Mouse (Mus musculus) stomach, embryonic 16.5 days (tissue): ENCODE results near the gene Gm3542. TPM values are rescaled to one million over a fixed set of nuclear protein-coding genes. Genes with fewer than 3 reads are reported as not detected.
"Not testable (repeated sequence)": the region's sequence is repeated elsewhere in the genome, so short reads cannot be mapped to it uniquely, and the experiment has no call there.

ENCODE experiments used
- ATAC-seq: fragments of 200-750 bp; cut with Nextera tagmentation; 2 replicates; pipeline ENCODE4 v1.8.0; 2017; ENCODE audit warnings: moderate number of reproducible peaks, moderate TSS enrichment; ENCODE audit not compliant: insufficient read depth, low FRiP score
- H3K27ac ChIP-seq: fragments of 300-500 bp; sonication (generic); 2 replicates; pipeline ENCODE4 v1.5.1; 2014; ENCODE audit warnings: low read length
- H3K27me3 ChIP-seq: fragments of 300-500 bp; sonication (generic); 2 replicates; pipeline ENCODE4 v1.6.1; 2014; ENCODE audit warnings: low read length, control low read depth, mixed read lengths; ENCODE audit not compliant: control insufficient read depth, insufficient read depth
- H3K36me3 ChIP-seq: fragments of 300-500 bp; sonication (generic); 2 replicates; pipeline ENCODE4 v1.6.1; 2014; ENCODE audit warnings: low read length; ENCODE audit not compliant: control insufficient read depth, insufficient read depth
- H3K4me1 ChIP-seq: fragments of 300-500 bp; sonication (generic); 2 replicates; pipeline ENCODE4 v1.6.1; 2014; ENCODE audit warnings: low read length, control low read depth, mixed read lengths; ENCODE audit not compliant: control insufficient read depth, insufficient read depth
- H3K4me2 ChIP-seq: fragments of 300-500 bp; sonication (generic); 2 replicates; pipeline ENCODE4 v1.6.1; 2014; ENCODE audit warnings: low read depth, low read length, mixed read lengths
- H3K4me3 ChIP-seq: fragments of 300-500 bp; sonication (generic); replicated peaks from 2 replicates; pipeline ENCODE4 v1.5.1; 2014; ENCODE audit warnings: mild to moderate bottlenecking, low read length
- H3K9ac ChIP-seq: fragments of 300-500 bp; sonication (generic); 2 replicates; pipeline ENCODE4 v1.6.1; 2014; ENCODE audit warnings: low read length
- H3K9me3 ChIP-seq: fragments of 300-500 bp; sonication (generic); replicated peaks from 2 replicates; pipeline ENCODE4 v1.6.1; 2016; ENCODE audit warnings: low read length, control low read depth; ENCODE audit not compliant: control insufficient read depth
- WGBS: fragments of 180-500 bp; shearing (Covaris S2); extraction: QIAGEN DNeasy Blood & Tissue Kit; methylation state at CpG from one replicate; pipeline ENCODE4 v1.1.7; 2014; 5-methylcytosine and 5-hydroxymethylcytosine counted together
- polyA plus RNA-seq: library from polyadenylated mRNA; unstranded; fragments of >200 nt; fragmentation: Nextera tagmentation; extraction: Ambion mirVana; gene quantifications from 2 replicates; pipeline ENCODE4 v1.2.1, GENCODE M21; 2015

The Gm3542 gene
- not detected in 2 replicates for polyA plus RNA-seq

GRCm38 (mm10) chr14:5334828-5335227 lies at the start of gene Gm3542:
Gene Gm3542 (minus strand): TSS chr14:5334928.
- H3K27me3 ChIP-seq, ATAC-seq: not testable (repeated sequence)
- WGBS, result no CpG with 5 or more reads among the region's 2 CpGs

More at GRCm38 (mm10) chr14:5334828-5335227, at the start of gene Gm3542:
- H3K4me2 ChIP-seq, H3K27ac ChIP-seq, H3K4me3 ChIP-seq, H3K9me3 ChIP-seq, H3K9ac ChIP-seq, H3K36me3 ChIP-seq, H3K4me1 ChIP-seq: not testable (repeated sequence)

Other genes with a start within 250 kb of the Gm3542 start
- gene Gm8279, start 203.4 kb downstream of the Gm3542 start, polyA plus RNA-seq, result not detected in 2 replicates
- gene Gm3317, start 170.4 kb downstream of the Gm3542 start, polyA plus RNA-seq, result not detected in 2 replicates
- not detected in 2 replicates for gene Gm8271, start 149.1 kb downstream of the Gm3542 start, polyA plus RNA-seq
- not detected in 2 replicates for gene Gm3526, start 74.3 kb downstream of the Gm3542 start, polyA plus RNA-seq
- 0.34 and 1.1 TPM in 2 replicates for gene Gm3500, start 54.1 kb upstream of the Gm3542 start, polyA plus RNA-seq
- gene Gm3194, start 120.5 kb upstream of the Gm3542 start, polyA plus RNA-seq, result 0.52 TPM in 1 of 2 replicates, not detected in the other
- not detected in 2 replicates for gene Gm8246, start 142.9 kb upstream of the Gm3542 start, polyA plus RNA-seq
- not detected in 2 replicates for gene Gm3187, start 149.3 kb upstream of the Gm3542 start, polyA plus RNA-seq
- 0.75 and 0.85 TPM in 2 replicates for gene Gm3488, start 166.7 kb upstream of the Gm3542 start, polyA plus RNA-seq
- gene Gm3532, start 203.6 kb upstream of the Gm3542 start, polyA plus RNA-seq, result not detected in 2 replicates